Mouse (Mus musculus) left cerebral cortex, postnatal 36 days (tissue): ENCODE measurements at regions not wholly inside any gene's neighbourhood (a gene's known extent, or its start where the extent isn't known, plus 50 kb on each side); places are given as distances from the start of the nearest gene placed in this dataset.

Experiments
- DNase-seq, 2 experiments: peaks; one replicate each; pipeline ENCODE4 v3.0.0; 2021 to 2022; ENCODE audit warnings: low spot score in 2 of 2, mixed read lengths in 1 of 2
- intact Hi-C: fragments of 180-260 bp; cut with DNase I; formaldehyde crosslinking; loops from one replicate; pipeline ENCODE4 v1.15.1; 2025

DNA sequence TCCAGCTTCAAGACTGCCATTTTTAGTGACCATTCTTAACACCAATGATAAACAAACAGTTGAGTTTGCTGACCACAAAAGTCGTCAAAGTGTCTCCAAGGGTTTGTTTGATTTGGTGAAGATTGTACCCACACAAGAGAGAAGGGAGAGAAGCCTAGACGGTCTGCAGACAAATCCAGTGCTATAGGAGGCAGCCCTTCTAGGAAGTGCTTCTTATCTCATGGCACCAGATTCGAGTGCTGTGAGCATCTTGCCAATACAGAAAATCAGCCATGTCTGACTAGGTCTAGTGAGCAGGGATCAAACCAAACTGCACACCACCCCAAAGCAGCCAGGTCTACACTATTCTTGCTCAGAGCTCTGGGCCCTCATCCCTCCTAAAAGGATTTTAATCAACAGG, 416.4 kb downstream of the Fut8 start:
- DNase-seq: no peak
- intact Hi-C loops: no loop called here

DNA sequence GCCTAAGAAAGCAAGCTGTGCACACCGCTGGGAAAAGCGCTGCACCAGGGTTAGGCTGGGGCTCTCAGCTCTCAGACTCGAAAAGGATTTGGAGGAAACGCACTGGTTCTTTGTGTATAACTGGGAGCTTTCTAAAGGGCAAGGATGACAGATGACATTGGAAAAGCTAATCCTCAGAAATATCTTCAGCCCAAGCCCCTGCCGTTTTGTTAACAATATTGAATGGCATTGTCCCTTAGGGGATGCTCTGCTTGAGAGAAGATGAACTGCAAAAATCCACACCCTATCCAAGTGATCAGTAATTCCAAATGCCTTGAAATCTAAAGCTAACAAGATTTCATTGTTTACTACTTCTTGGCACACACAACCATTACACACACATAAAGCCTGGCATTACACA, 419.1 kb downstream of the Fut8 start:
- DNase-seq: no peak
- intact Hi-C loops: no loop called here

DNA sequence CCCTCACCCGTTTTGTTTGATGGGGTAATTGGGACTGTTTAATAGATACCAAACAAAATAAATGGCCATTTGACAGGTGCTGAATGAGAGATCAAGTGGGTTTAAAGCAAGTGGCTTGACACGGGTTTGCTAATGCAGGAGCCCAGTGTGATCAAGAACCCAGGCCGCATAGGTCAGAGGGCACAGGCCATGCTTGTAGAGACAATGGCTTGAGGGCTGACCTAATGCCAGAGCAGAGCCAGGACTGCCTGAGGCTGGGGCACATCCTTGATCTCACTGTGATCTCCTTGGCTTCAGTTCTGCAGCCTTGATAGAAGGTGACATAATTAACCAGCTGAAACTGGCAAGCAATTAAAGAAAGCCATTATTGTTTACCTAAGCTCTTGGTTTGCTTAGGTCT, 420.0 kb downstream of the Fut8 start:
- no peak for DNase-seq
- intact Hi-C loops: no loop called here

DNA sequence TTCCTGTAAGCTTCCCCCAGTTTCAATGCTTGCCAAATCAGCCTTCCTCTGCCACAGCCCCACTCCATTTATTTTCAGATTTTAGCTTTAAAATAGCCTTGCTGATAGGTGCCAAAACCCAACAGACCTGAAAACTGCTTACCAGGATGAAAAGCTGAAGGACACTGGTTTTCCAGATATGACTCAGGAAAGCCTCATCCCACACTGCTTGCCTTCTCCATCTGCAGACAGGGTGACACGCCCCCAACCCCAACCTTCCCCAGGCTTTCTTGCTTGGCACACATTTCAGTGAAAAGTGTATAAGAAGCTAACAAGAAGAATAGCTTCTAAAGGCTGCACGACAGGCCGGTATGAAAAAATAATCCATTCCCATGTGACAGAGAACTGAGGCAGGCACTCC, 425.3 kb downstream of the Fut8 start:
- intact Hi-C loops: no loop called here
- peak; percentile 37 to 58 for DNase-seq

DNA sequence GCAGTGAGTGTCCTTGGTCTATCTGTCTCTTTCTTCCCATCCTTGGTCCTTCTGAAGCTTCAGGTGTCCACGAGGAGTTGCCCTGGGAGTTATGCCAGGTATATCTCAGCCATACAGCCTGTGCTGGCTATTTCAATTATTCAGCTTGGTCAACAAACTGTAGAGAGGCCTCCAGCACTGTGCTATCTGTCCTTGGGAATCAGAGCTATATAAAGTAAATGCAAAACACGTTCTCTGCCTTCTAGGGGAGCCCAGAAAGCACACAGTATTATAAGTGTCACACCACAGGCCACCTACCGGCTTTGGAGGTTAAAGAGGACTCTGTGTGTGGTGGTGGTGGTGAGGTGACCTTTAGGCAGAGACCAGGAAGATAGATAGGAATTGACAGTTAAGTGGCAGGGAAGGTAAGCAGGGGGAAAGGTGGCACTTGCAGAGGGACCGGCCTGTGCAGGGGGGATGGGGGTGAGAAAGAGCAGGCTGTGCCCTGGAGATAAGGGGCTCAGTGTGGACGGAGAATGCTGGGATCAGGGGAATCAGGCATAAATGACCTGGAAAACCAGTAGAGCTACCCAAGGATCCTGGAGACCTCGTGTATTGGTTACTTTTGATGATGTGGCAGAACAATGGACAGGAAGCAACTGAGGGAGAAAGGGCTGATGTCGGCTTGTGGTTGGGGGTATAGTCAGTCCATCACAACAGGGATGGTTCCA, 425.9 kb downstream of the Fut8 start:
- intact Hi-C loops: no loop called here

DNA sequence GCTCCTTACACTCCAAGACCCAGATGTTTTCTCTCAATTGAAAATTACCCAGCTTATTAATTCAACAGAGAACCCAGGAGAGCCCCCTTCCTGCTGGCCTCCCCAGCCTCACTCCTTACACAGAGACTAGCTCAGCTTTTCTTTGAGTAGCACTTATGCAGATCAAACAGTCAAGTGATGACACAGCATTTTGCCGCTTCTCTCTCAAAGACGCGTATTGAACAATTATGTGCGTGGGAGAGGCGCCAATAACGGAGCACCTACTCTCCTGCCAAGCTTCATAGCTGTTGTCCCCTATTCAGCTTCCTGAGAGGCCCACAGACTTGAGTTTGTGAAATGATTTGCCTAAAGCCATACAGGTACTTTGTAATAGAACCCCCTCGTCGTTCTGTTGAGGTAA, 428.5 kb downstream of the Fut8 start:
- intact Hi-C loops: loop anchor here (5.0 kb wide), 3 partner anchors 99 to 664 kb away; partner anchors contain the start of gene Fut8
- DNase-seq: no peak

More for the DNA sequence above, 425.9 kb downstream of the Fut8 start:
- no peak for DNase-seq

DNA sequence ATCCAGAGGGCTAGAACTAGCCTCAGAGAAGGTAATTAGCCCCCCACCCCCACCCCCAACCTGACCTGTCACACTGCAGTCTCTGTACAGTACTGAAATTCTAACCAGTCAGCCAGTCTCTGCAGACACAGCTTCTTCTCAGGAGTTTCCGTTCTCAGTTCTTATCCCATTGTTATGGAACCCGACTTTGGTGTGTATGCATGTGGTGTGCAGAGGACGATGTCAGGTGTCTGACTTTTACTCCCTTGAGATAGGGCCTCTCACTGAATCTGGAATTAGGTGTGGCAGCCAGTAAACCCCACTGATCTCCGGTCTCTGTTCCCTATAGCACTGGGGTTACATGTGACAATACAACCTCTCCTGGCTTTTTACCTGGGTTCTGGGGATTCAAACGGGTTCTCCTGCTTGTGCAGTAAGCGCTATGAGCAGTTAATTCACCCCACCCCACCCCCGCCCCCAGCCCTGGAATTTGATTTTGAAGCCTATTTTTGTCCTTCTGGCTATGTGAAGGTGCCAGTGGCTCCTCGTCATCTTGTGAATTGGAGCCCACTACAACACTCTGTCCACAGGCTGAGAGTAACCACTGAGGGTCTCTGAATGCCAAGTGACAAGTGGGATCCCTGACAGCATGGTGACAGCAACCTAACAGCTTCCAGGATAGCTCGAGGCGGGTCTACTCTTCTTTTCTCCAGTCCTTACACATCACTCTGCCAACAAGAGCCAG, 429.4 kb downstream of the Fut8 start:
- DNase-seq: no peak
- intact Hi-C loops: loop anchor here (5.0 kb wide), 3 partner anchors 100 to 665 kb away; partner anchors contain the start of gene Fut8

DNA sequence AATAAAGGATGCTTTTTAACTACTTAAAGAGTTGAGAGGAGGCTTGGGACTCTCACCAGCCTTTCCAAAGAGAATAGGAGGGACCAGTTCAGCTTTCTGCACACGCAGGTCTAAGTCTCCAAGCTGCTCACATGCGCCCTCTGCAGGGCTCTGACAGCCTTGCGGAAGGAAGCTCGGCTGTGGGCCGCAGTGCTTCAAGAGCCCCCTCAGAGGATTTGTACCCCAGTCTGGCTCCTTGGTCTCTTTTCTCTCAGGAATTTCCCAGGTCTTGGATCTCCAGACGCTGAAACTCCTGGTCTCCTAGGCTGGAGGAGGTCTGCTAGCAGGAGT, 429.9 kb downstream of the Fut8 start:
- DNase-seq: peak; percentile 54 to 59
- intact Hi-C loops: loop anchor here (5.0 kb wide), 3 partner anchors 101 to 666 kb away; partner anchors contain the start of gene Fut8

DNA sequence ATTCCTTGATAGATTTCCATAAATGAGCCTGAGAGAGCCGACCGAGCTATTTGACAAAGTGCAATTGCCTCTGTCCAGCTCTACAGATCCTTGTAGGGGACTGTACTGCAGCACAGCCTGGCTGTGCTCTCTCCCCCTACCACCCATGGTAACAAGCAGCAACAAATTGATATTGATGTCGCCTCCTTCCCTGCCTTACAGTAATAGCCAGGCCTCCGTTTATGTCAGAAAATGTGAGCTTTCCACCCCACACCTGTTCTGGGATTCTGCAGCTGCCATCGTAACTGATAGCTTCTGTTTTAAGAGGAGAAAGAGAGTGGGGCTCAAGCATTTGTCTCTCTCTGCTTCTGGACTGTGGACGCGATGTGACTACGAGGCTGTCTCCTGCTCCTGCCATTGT, 432.6 kb downstream of the Fut8 start:
- DNase-seq: no peak
- intact Hi-C loops: no loop called here

DNA sequence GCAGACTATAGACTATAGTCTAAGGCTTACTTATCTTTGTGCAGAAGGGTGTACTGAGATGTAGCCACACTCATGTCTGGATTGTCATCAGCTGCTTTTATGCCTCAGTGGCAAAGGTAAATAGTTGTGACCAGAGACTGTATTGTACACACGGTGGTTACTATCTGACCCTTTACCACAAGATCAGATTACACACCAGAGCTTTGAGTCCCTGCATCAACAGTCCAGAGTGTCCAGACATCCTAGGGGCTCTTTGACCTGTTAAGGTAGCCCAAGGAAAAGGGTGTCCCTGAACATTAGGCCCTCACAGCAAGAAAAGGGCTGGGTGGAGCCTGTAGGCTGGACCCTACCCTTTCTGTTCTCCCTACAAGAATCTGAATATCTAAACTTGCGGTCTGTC, 436.4 kb downstream of the Fut8 start:
- DNase-seq: no peak
- intact Hi-C loops: no loop called here

DNA sequence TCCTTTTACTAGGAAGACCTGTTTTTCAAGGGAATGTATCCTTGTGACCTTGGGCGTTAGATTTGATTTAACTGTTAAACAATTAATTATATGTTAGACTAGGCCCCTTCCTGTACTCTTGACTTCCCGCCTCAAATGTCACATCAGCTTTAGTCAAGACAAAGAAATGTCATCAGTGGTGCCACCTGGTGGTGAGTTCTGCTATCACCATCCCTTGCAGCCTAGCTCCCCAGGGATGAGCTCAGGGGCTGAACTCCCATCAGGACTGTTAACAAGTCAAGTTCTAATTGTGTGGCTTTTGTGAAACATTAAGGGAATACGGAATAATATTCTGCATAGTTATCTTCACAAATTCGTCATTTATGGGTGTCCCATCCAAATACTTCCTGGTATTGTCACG, 436.8 kb downstream of the Fut8 start:
- intact Hi-C loops: no loop called here
- no peak for DNase-seq

DNA sequence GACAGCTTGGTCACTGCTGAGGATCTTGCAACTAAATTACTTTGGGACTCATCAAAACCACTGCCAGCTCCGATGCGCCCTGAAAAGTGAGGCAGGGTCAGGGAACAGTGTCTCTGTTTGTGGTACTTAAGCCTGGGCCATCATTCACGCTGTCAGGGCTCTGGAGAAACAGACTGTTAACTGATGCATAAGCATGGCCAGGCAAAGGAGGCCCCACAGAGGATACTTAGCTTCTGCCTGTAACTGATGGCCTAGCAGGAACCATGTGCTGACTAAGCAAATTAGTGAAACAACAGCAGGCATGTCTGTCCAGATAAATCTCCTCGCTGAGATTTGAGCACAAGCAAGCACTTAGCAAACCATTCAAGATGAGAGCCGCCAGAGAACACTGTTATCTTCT, 440.1 kb downstream of the Fut8 start:
- no peak for DNase-seq
- intact Hi-C loops: no loop called here

DNA sequence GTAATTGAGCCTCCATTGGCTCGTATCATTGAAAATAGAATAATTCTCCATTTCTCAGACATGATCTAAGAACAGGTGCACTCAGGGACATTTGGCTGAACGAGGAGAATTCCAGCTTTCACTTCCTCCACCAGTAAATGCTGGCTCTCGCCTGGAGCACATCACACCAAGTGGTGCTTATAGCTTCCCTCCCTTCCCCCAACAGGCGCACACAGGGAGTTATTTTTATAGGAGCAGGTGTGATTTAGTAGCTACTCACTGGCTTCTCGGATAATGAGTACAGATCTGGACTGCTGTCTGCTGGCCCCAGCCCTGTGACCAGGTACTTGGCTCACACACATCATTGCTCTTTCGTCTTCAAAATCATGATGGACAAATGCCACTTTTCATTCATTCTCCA, 456.2 kb downstream of the Fut8 start:
- DNase-seq: no peak
- intact Hi-C loops: no loop called here

DNA sequence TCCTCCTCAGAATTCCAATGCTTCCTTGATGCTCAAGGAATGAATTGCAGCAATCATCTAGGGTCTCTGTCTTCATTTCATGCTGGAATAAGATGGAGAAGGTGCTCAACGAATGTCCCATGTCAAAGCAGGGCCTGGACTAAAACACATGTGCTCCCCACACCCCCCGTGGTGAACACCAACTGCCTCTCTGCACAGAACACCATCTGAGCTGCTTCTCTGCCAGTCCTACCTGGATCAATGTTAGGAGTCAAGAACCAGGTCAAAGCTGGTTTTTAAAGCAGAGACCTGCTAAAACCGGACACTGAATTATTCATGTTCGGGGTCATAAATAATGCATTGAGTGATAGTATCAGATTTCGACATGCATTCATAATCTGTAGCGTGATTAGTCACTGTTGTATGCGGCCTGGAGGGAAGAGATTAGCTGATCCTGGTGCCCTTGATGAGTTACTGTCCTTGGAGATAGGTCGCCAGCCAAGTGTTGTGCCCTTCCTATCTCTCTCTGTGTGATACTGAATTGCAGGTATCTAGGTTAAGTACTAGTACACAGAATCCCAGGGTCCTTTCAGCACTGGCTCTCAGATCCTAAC, 458.2 kb downstream of the Fut8 start:
- intact Hi-C loops: no loop called here
- no peak for DNase-seq

DNA sequence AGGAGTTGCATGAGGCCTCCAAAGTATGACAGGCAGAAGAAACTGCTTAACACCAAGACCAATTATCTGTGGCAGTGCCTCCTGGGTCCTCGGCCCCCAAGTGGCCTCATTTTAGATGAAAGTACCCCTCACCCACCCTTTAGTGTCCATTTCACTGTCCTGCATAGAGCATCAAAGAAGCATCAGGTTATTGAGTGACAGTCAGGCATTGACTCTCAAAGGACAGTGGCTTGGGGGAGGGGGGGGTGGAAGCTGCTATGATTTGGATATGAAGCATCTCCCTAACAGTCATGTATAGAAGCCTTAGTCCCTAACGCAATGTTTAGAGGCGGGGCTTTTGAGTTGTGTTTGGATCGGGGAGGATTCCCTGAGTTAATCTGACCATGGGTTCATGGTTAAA, 458.7 kb downstream of the Fut8 start:
- DNase-seq: no peak
- intact Hi-C loops: no loop called here

DNA sequence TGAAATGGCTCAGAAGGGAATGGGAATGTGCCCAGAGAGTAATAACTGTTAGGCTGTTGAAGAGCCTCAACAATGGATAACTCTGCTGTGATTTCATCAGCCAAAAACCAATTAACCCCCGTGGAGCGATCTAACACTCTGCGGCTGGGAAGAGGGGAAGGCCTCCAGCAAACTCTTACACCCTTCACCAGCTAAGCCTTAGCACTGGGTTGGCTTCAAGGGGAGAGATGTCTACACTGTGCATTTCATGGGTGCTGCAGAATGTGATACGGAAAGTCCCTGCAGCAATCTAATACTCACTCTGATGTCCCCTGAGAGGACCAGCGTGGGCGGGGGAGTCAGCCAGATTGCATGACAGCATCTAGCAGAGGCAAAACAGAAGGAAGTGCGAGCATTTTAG, 460.2 kb downstream of the Fut8 start:
- intact Hi-C loops: no loop called here
- no peak for DNase-seq

DNA sequence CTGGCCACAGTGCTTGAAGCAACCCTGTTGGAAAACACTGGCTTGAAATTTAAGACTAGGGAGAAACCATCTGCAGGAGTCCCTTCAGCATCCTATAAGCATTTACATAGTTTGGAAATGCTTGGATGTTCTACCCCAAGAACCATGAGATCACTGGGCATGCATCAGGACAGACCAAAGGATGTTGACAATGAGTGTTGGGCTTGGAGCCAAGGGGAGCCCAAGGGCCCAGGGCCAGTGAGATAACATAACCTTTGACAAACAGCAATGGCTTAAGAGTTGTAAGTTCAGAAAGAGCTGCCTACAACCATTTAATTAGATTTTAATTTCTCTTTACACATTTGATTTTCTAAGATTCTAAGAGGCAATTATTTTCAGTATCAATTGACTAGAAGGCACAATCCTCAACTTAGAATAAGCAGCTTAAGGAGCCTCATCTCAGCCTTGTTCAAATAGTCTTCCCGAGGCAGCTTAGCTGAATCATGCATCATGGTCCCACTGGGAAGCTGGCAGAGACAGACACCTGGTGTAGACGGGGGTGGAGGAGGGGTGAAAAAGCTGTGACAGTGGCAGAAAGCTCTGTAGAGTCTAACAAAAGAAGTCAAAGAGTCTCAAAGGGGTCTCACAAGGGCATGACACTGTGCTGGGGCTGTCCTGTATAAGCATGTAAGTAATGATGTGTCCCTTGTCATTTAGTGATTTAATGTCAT, 462.1 kb downstream of the Fut8 start:
- no peak for DNase-seq
- intact Hi-C loops: no loop called here

DNA sequence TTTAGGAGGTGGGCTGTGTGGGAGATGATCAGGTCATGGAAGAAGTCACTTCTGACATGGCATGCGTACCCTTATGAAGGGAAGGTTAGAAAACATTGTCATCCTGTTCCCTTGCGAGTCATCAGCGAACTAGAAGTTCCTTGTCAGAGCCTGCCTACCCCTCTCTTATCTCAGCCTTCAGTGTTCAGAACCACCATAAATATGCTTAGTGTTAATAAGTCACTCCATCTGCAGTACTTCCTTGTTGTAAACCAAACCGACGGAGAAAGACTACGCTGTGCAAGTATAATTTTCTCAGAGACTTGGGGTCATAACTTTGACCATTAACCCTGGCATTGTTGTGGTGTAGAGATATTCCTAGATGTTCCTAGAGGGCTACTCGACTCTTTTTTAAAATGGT, 477.6 kb downstream of the Fut8 start:
- DNase-seq: no peak
- intact Hi-C loops: no loop called here

DNA sequence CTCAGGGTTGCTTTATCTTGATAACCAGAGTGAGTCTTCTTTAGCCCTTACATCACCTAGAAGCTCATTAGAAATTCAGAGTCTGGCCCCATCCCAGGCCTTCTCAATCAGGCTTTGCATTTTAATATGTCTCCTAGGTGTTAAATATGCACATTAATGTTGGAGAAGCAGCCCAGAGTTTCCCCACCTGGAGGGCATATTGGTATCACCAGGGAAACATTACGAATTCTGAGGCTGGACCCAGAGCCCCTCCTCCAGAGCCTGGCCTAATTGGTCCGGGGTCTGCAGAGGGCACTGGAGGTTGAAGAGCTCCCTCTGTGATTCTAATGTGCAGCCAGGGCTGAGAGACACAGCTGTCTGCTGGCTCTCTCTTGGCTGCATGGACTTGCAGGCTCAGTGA, 478.1 kb downstream of the Fut8 start:
- intact Hi-C loops: no loop called here
- DNase-seq: no peak

DNA sequence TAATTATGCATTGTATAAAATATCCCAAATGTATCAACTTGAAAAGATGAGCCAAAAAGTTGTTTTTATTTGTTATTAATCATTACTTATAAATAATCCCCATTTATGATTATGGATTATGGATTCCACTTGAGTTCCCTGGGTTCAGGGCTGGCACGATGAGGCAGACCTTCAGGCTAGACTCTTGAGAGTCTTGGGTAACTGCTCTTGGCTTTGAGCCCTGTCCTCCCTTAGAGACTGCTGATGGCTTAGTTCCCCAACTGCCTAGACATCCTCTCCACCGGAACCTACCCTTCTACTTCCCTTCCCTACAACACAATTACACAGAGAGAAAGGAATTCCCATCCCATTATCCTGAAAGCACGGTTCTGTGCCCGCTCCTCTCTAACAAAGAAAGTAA, 466.3 kb upstream of the Gm6657 start:
- intact Hi-C loops: no loop called here
- DNase-seq: no peak
